Mouse (Mus musculus): ENCODE results near the gene Gna14. TPM values are rescaled to one million over a fixed set of nuclear protein-coding genes. Genes with fewer than 3 reads are reported as not detected.

The Gna14 gene
- polyA plus RNA-seq, 1 experiment from 2014 or later: 2.5 TPM

DNA sequence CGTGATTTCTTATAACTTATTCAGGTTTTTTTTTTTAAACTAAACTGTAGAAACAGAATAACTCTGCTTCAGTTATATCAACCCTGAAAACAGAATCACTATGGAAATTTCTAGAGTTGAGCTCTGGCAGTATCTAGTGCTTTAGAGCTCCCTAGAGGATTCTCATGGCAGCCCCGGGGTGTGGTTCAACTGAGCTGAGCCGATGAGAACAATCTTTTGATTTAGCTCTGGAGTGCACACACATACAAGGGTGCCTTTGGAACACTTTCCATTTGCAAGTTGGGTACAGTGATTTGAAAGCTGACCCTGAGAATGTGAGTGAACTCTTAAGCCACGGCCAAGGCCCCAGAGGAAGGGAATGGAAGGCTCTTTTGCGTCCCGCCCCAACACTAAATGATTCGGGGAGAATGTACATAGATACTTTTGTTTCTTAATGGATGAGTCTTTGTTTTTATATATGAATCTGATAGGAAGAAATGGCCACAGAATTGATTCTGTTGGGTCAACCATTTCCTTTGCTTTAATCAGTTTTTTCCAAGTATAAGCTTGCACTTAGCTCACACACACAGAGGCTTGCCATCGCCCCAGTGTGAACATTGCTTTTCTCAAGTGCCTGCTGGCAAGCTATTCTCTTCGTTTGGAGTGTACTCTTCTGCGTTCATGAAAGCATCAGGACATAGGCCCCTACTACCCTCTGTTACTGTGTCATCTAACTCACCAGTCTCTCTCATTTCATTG, 75.0 kb downstream of the Gna14 start:
- Histone ChIP-seq H3K9ac (ENCODE audit: low read length) (no peak overlapping the region), H3K27me3 (ENCODE audit: control insufficient read depth, insufficient read depth, low read length) (no peaks in the 10 kb centered on the region), H3K36me3 (ENCODE audit: control insufficient read depth, insufficient read depth, low read length) (no peaks in the 10 kb centered on the region), H3K4me1 (replicated peaks; ENCODE audit: control insufficient read depth, insufficient read depth, low read length) (peaks cover 5% of the 10 kb centered on the region; the same call in 1 of the 2 replicates), H3K9me3 (ENCODE audit: control insufficient read depth, low read length) (no peaks in the 10 kb centered on the region; the same call in 1 of the 2 replicates), H3K4me3 (ENCODE audit: low read depth, low read length) (no peak overlapping the region), H3K4me2 (ENCODE audit: low read depth, low read length, severe bottlenecking) (no peak overlapping the region), H3K27ac (ENCODE audit: low read depth, low read length) (no peak overlapping the region)
- DNase-seq (ENCODE audit: low spot score) (no peak), ATAC-seq (replicated peaks; ENCODE audit: low FRiP score) (no peak)
- 90% methylated on average over 10 of the region's 10 CpGs for WGBS

DNA sequence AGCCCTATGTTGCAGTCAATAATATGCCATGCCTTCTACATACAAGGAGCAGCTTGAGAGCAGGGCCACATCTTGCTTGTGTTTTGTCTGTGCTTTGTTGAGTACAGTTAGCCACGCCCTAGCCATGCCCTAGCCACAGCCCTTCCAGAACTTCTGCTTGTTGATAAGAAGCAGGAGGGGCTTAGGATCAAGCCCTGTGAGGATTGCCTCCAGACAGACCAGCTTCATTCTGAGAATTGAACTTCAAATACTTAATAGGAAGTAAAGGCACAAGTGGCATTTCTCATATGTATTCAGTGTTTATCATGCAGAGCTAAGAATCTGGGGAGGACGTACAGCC, 75.5 kb downstream of the Gna14 start:
- ATAC-seq (replicated peaks; ENCODE audit: low FRiP score) (no peak), DNase-seq (ENCODE audit: low spot score) (no peak)
- no peak overlapping the region for H3K9ac ChIP-seq (ENCODE audit: low read length)
- H3K9me3 ChIP-seq (ENCODE audit: control insufficient read depth, low read length): no peaks in the 10 kb centered on the region; the same call in 1 of the 2 replicates
- peaks cover 5% of the 10 kb centered on the region; the same call in 1 of the 2 replicates for H3K4me1 ChIP-seq (replicated peaks; ENCODE audit: control insufficient read depth, insufficient read depth, low read length)
- 80% methylated on average over 2 of the region's 2 CpGs for WGBS
- no peak overlapping the region for H3K27ac ChIP-seq (ENCODE audit: low read depth, low read length)
- H3K36me3 ChIP-seq (ENCODE audit: control insufficient read depth, insufficient read depth, low read length): no peaks in the 10 kb centered on the region
- H3K4me3 ChIP-seq (ENCODE audit: low read depth, low read length): no peak overlapping the region
- H3K27me3 ChIP-seq (ENCODE audit: control insufficient read depth, insufficient read depth, low read length): no peaks in the 10 kb centered on the region
- no peak overlapping the region for H3K4me2 ChIP-seq (ENCODE audit: low read depth, low read length, severe bottlenecking)

DNA sequence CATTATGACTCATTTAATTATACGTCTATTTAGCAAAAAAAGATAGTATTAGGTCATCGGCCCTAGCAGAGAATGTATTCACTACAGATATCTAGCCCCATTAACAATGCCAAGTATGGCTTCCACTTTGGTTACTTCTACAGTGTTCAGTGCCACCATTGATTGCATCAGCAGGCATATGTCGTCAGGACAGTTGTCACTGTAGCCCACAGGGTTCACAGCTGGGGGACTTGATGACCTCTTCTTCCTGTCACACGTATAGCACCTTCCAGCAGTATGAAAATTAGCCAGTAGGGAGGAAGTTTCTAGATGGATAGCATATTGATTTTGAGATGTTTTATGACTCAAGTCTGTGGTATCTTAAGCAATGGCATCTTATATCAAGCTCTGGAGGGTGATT, 78.6 kb downstream of the Gna14 start:
- DNase-seq (ENCODE audit: low spot score): no peak
- H3K9ac ChIP-seq (ENCODE audit: low read length): no peak overlapping the region
- ATAC-seq (replicated peaks; ENCODE audit: low FRiP score): no peak
- H3K4me1 ChIP-seq (replicated peaks; ENCODE audit: control insufficient read depth, insufficient read depth, low read length): no peaks in the 10 kb centered on the region; the same call in 1 of the 2 replicates
- no peaks in the 10 kb centered on the region for H3K27me3 ChIP-seq (ENCODE audit: control insufficient read depth, insufficient read depth, low read length)
- no peak overlapping the region for H3K27ac ChIP-seq (ENCODE audit: low read depth, low read length)
- no peaks in the 10 kb centered on the region for H3K9me3 ChIP-seq (ENCODE audit: control insufficient read depth, low read length)
- H3K4me3 ChIP-seq (ENCODE audit: low read depth, low read length): no peak overlapping the region
- 87% methylated on average over 4 of the region's 4 CpGs for WGBS
- no peak overlapping the region for H3K4me2 ChIP-seq (ENCODE audit: low read depth, low read length, severe bottlenecking)
- H3K36me3 ChIP-seq (ENCODE audit: control insufficient read depth, insufficient read depth, low read length): no peaks in the 10 kb centered on the region

DNA sequence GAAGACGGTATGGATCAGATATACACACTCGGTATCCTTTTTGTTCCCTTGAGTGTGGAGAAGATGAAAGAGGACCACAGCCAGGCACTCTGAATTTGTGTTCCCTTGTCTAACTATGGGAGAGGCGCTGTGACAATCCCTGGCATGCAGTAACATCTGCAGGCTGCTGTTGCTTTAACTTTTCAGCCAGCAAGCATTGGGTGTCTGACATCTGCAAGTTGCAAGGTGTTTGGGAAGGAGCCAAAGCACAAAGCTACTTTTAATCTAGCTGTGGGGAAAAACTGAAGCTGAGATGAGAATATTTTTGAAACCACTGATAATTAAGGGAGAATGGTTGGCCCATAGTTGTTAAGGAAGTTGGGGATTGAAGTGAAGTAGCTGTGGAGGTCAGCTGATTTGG, 83.0 kb downstream of the Gna14 start:
- DNase-seq (ENCODE audit: low spot score) (no peak), ATAC-seq (replicated peaks; ENCODE audit: low FRiP score) (no peak)
- Histone ChIP-seq H3K9me3 (ENCODE audit: control insufficient read depth, low read length) (no peaks in the 10 kb centered on the region), H3K4me1 (replicated peaks; ENCODE audit: control insufficient read depth, insufficient read depth, low read length) (no peaks in the 10 kb centered on the region; the same call in 1 of the 2 replicates), H3K36me3 (ENCODE audit: control insufficient read depth, insufficient read depth, low read length) (no peaks in the 10 kb centered on the region), H3K4me3 (ENCODE audit: low read depth, low read length) (no peak overlapping the region), H3K9ac (ENCODE audit: low read length) (no peak overlapping the region), H3K27ac (ENCODE audit: low read depth, low read length) (no peak overlapping the region), H3K27me3 (ENCODE audit: control insufficient read depth, insufficient read depth, low read length) (no peaks in the 10 kb centered on the region), H3K4me2 (ENCODE audit: low read depth, low read length, severe bottlenecking) (no peak overlapping the region)
- 83% methylated on average over 3 of the region's 3 CpGs for WGBS

DNA sequence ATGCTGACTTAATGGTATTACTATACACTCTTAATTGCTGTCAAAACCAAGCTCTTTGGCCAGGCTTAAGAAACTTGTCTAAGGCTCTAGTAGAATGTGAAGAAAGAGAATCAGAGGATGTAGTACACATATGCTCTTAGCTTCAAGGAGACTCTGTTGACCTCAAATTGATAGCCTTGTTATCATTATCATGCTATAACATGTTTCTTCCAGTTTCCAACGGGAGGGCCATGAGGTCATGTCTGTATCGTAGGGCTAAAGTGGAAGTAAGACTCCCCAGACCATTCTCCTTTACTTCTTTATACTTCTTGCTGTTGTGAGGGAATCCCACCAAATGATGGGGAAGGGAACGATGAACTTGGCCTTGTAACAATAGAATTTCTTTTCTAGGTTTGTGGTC, 85.0 kb downstream of the Gna14 start:
- Histone ChIP-seq H3K27ac (ENCODE audit: low read depth, low read length) (no peak overlapping the region), H3K27me3 (ENCODE audit: control insufficient read depth, insufficient read depth, low read length) (no peaks in the 10 kb centered on the region), H3K4me1 (replicated peaks; ENCODE audit: control insufficient read depth, insufficient read depth, low read length) (no peaks in the 10 kb centered on the region; the same call in 1 of the 2 replicates), H3K4me2 (ENCODE audit: low read depth, low read length, severe bottlenecking) (no peak overlapping the region), H3K9me3 (ENCODE audit: control insufficient read depth, low read length) (no peaks in the 10 kb centered on the region), H3K36me3 (ENCODE audit: control insufficient read depth, insufficient read depth, low read length) (no peaks in the 10 kb centered on the region), H3K4me3 (ENCODE audit: low read depth, low read length) (no peak overlapping the region), H3K9ac (ENCODE audit: low read length) (no peak overlapping the region)
- 91% methylated on average over 3 of the region's 3 CpGs for WGBS
- DNase-seq (ENCODE audit: low spot score) (no peak), ATAC-seq (replicated peaks; ENCODE audit: low FRiP score) (no peak)

DNA sequence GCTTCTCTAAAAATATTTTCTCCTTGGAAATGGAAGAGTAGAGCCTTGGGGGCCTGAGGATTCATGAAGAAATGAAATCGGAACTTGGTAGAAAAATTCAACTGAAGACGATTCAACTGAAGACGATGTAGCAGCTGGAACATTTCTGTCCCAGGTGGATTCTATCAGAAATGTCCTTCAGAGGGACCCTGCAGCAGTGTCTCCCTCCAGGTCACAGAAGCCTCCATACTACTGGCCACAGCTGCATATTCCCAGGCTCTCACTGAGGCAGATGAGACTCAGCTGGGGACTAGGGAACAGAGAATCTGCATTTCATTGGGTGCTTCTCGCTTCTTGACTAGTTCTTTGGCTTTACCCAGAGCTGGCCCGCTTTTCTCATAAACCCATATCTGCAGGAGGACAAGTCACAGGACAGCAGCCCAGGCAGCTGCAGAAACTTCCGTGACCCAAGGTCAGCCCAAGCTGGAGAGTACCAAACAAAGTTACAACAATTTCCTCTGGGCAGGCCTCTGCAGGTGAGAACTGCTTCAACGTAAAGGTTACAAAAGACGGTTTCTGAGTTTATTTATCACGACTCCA, 90.8 kb downstream of the Gna14 start:
- ATAC-seq (replicated peaks; ENCODE audit: low FRiP score) (no peak), DNase-seq (ENCODE audit: low spot score) (no peak)
- Histone ChIP-seq H3K27ac (ENCODE audit: low read depth, low read length) (no peak overlapping the region), H3K36me3 (ENCODE audit: control insufficient read depth, insufficient read depth, low read length) (no peaks in the 10 kb centered on the region), H3K9ac (ENCODE audit: low read length) (no peak overlapping the region), H3K9me3 (ENCODE audit: control insufficient read depth, low read length) (no peaks in the 10 kb centered on the region), H3K4me2 (ENCODE audit: low read depth, low read length, severe bottlenecking) (no peak overlapping the region), H3K4me1 (replicated peaks; ENCODE audit: control insufficient read depth, insufficient read depth, low read length) (no peaks in the 10 kb centered on the region), H3K4me3 (ENCODE audit: low read depth, low read length) (no peak overlapping the region), H3K27me3 (ENCODE audit: control insufficient read depth, insufficient read depth, low read length) (no peaks in the 10 kb centered on the region)
- WGBS: 90% methylated on average over 9 of the region's 9 CpGs

DNA sequence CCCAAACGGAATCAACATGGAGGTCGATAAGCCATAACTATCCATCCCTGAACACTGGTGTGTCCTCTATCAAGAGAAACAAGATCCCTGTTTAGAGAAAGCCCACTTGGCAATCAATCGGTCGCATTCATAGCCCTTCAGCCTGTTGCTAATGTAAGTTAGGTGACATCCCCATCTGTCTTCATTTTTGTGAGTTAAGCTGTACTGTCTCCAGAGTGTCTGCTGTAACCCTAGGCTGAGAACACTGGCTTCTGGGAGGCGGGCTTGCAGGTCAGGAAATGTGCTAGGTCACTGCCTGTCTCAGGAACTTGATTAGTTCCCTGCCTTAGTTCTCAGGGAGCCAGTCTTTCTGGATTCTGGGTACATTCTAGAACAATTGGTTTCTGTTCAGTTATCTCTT, 91.5 kb downstream of the Gna14 start:
- ATAC-seq (replicated peaks; ENCODE audit: low FRiP score): no peak

DNA sequence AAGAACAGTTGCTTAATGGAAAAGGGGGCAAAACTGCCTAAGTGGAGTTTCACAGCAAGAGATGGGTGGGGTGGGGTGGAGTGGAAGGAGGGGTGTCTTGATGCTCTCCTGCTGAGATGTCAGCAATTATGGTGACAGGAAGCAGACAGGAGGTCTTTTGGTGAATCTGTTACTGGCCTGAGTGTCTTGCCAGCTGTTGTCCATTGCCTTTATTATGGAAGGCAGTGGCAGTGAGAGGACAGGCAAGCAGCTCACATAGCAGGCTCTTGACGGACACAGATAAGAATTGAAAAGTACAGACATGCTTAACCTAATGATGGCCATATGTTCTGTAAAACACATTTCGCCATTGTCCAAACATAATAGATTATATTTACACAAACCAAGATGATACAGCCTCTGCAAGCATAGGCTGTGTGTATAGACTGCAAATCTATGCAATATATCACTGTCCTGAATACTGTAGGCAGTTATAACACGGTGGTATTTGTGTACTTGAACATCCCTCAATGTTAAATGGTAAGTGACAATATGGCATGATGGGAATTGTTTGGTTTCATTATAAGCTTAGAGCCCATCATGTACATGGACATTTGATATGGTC, 92.8 kb downstream of the Gna14 start:
- no peaks in the 10 kb centered on the region for H3K36me3 ChIP-seq (ENCODE audit: control insufficient read depth, insufficient read depth, low read length)
- H3K9me3 ChIP-seq (ENCODE audit: control insufficient read depth, low read length): no peaks in the 10 kb centered on the region
- H3K9ac ChIP-seq (ENCODE audit: low read length): no peak overlapping the region
- H3K27me3 ChIP-seq (ENCODE audit: control insufficient read depth, insufficient read depth, low read length): no peaks in the 10 kb centered on the region
- H3K27ac ChIP-seq (ENCODE audit: low read depth, low read length): no peak overlapping the region
- no peak overlapping the region for H3K4me2 ChIP-seq (ENCODE audit: low read depth, low read length, severe bottlenecking)
- H3K4me3 ChIP-seq (ENCODE audit: low read depth, low read length): no peak overlapping the region
- 85% methylated on average over 3 of the region's 3 CpGs for WGBS
- no peak for ATAC-seq (replicated peaks; ENCODE audit: low FRiP score)
- no peaks in the 10 kb centered on the region for H3K4me1 ChIP-seq (replicated peaks; ENCODE audit: control insufficient read depth, insufficient read depth, low read length)
- no peak for DNase-seq (ENCODE audit: low spot score)

More for the DNA sequence above, 91.5 kb downstream of the Gna14 start:
- H3K27ac ChIP-seq (ENCODE audit: low read depth, low read length): no peak overlapping the region
- H3K4me3 ChIP-seq (ENCODE audit: low read depth, low read length): no peak overlapping the region
- no peak overlapping the region for H3K4me2 ChIP-seq (ENCODE audit: low read depth, low read length, severe bottlenecking)
- no peaks in the 10 kb centered on the region for H3K27me3 ChIP-seq (ENCODE audit: control insufficient read depth, insufficient read depth, low read length)
- H3K9ac ChIP-seq (ENCODE audit: low read length): no peak overlapping the region
- H3K9me3 ChIP-seq (ENCODE audit: control insufficient read depth, low read length): no peaks in the 10 kb centered on the region
- 86% methylated on average over 5 of the region's 5 CpGs for WGBS
- DNase-seq (ENCODE audit: low spot score): no peak
- H3K36me3 ChIP-seq (ENCODE audit: control insufficient read depth, insufficient read depth, low read length): no peaks in the 10 kb centered on the region
- no peaks in the 10 kb centered on the region for H3K4me1 ChIP-seq (replicated peaks; ENCODE audit: control insufficient read depth, insufficient read depth, low read length)
